Mouse (Mus musculus) cerebellum, adult 2 months (tissue): ENCODE data around the gene Tmem248.

Experiments
- CTCF ChIP-seq: fragments of 200-500 bp; IDR thresholded peaks from 2 replicates; pipeline ENCODE4 v1.5.1; 2011; ENCODE audit warnings: low read depth, mild to moderate bottlenecking, control low read depth, low read length, moderate library complexity, borderline replicate concordance; ENCODE audit not compliant: insufficient read depth
- POLR2A ChIP-seq: fragments of 200-500 bp; IDR thresholded peaks from 2 replicates; pipeline ENCODE4 v1.6.1; 2011; ENCODE audit warnings: low read length, control low read depth, borderline replicate concordance; ENCODE audit not compliant: insufficient read depth

DNA sequence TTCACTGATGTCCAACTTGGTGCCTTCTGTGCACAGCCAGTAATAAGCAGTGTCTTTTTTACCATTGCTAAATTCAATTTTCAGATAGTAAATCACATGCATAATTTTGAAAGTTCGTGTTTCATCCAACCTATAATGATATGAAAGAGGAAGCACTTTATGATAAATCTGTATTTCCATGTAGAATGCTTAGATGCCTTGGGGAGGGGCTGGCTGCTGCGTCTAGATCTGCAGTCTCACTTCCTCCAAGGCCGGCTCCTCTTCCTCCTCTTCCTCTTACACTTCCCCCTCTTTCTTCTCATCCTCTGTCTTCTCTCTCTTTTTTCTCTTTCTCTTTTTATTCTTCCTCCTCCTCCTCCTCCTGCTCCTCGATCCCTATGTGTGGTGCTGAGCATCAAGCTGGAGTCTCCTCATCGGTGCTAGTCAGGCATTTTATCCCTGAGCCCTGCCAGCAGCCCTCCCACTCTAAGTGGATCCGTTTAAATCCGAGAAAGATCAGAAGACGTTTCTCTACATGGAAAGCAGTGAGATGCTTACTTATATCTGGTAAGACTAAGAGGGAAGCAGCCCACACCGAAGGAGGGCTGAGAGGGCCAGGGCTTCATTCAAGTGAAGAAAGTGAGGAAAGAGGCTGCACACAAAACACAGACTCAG, 66.3 kb downstream of the Tmem248 start:
- TF ChIP-seq POLR2A (no peak), CTCF (no peak)
